Mouse (Mus musculus): ENCODE measurements around the gene Mknk2. TPM values are rescaled to one million over a fixed set of nuclear protein-coding genes. Genes with fewer than 3 reads are reported as not detected.

Mknk2 gene
- polyA plus RNA-seq, 1 experiment from 2014 or later = 52.3 TPM

GRCm38 (mm10) chr10:80674851-80675404 lies 3.0 kb downstream of the Mknk2 start:
- Histone ChIP-seq H3K4me3 (peak overlapping the region; percentile 99), H3K36me3 (ENCODE audit: poor library complexity, severe bottlenecking) (peaks cover 44% of the 10 kb centered on the region), H3K9me3 (replicated peaks) (no peaks in the 10 kb centered on the region), H3K4me2 (peak overlapping the region; percentile 84), H3K4me1 (peaks cover 69% of the 10 kb centered on the region), H3K27ac (peak overlapping the region; percentile 81), H3K9ac (peak overlapping the region; percentile 99), H3K27me3 (no peaks in the 10 kb centered on the region)
- 15% methylated on average over 6 of the region's 6 CpGs for WGBS
- no peak for ATAC-seq

GRCm38 (mm10) chr10:80674161-80674711 lies 3.7 kb downstream of the Mknk2 start:
- no peaks in the 10 kb centered on the region for H3K27me3 ChIP-seq
- H3K4me3 ChIP-seq = peak overlapping the region; percentile 99
- peak overlapping the region; percentile 84 for H3K4me2 ChIP-seq
- H3K4me1 ChIP-seq = peaks cover 62% of the 10 kb centered on the region
- ATAC-seq = no peak
- H3K36me3 ChIP-seq (ENCODE audit: poor library complexity, severe bottlenecking) = peaks cover 51% of the 10 kb centered on the region
- 65% methylated on average over 5 of the region's 5 CpGs for WGBS
- peak overlapping the region; percentile 99 for H3K9ac ChIP-seq
- no peak overlapping the region for H3K27ac ChIP-seq
- no peaks in the 10 kb centered on the region for H3K9me3 ChIP-seq (replicated peaks)

GRCm38 (mm10) chr10:80673690-80674089 lies 4.2 kb downstream of the Mknk2 start:
- ATAC-seq = no peak
- H3K4me3 ChIP-seq = peak overlapping the region; percentile 99

GRCm38 (mm10) chr10:80671936-80672690 lies 5.8 kb downstream of the Mknk2 start:
- H3K4me2 ChIP-seq = no peak overlapping the region
- peak overlapping the region; percentile 37; the same call in 1 of the 2 replicates for H3K9ac ChIP-seq
- H3K9me3 ChIP-seq (replicated peaks) = no peaks in the 10 kb centered on the region
- no peak overlapping the region for H3K4me3 ChIP-seq
- no peak overlapping the region for H3K27ac ChIP-seq
- peaks cover 72% of the 10 kb centered on the region for H3K36me3 ChIP-seq (ENCODE audit: poor library complexity, severe bottlenecking)
- ATAC-seq = no peak
- H3K27me3 ChIP-seq = no peaks in the 10 kb centered on the region
- WGBS = 90% methylated on average over 11 of the region's 11 CpGs
- H3K4me1 ChIP-seq = peaks cover 41% of the 10 kb centered on the region

More at GRCm38 (mm10) chr10:80673690-80674089, 4.2 kb downstream of the Mknk2 start:
- no peak overlapping the region for H3K27ac ChIP-seq
- peaks cover 56% of the 10 kb centered on the region for H3K36me3 ChIP-seq (ENCODE audit: poor library complexity, severe bottlenecking)
- H3K9ac ChIP-seq = peak overlapping the region; percentile 99
- peak overlapping the region; percentile 84 for H3K4me2 ChIP-seq
- H3K9me3 ChIP-seq (replicated peaks) = no peaks in the 10 kb centered on the region
- 90% methylated on average over 3 of the region's 3 CpGs for WGBS
- peaks cover 57% of the 10 kb centered on the region for H3K4me1 ChIP-seq
- no peaks in the 10 kb centered on the region for H3K27me3 ChIP-seq

GRCm38 (mm10) chr10:80671251-80671650 lies 6.7 kb downstream of the Mknk2 start:
- Histone ChIP-seq H3K27ac (no peak overlapping the region), H3K4me3 (no peak overlapping the region), H3K36me3 (ENCODE audit: poor library complexity, severe bottlenecking) (peaks cover 81% of the 10 kb centered on the region)

GRCm38 (mm10) chr10:80670531-80670930 lies 7.4 kb downstream of the Mknk2 start:
- H3K27ac ChIP-seq = no peak overlapping the region
- WGBS = 93% methylated on average over 2 of the region's 2 CpGs
- peaks cover 88% of the 10 kb centered on the region for H3K36me3 ChIP-seq (ENCODE audit: poor library complexity, severe bottlenecking)
- no peak overlapping the region for H3K4me2 ChIP-seq
- no peaks in the 10 kb centered on the region for H3K27me3 ChIP-seq
- no peaks in the 10 kb centered on the region for H3K9me3 ChIP-seq (replicated peaks)
- H3K4me3 ChIP-seq = no peak overlapping the region
- no peak for ATAC-seq
- no peak overlapping the region for H3K9ac ChIP-seq
- H3K4me1 ChIP-seq = peaks cover 37% of the 10 kb centered on the region

More at GRCm38 (mm10) chr10:80671251-80671650, 6.7 kb downstream of the Mknk2 start:
- WGBS = 92% methylated on average over 4 of the region's 4 CpGs
- Histone ChIP-seq H3K27me3 (no peaks in the 10 kb centered on the region), H3K4me1 (peaks cover 37% of the 10 kb centered on the region), H3K4me2 (no peak overlapping the region), H3K9me3 (replicated peaks) (no peaks in the 10 kb centered on the region), H3K9ac (no peak overlapping the region)
- ATAC-seq = no peak

GRCm38 (mm10) chr10:80669737-80670485 lies 8.0 kb downstream of the Mknk2 start:
- Histone ChIP-seq H3K4me1 (peaks cover 39% of the 10 kb centered on the region), H3K4me3 (no peak overlapping the region)
- no peak for ATAC-seq

GRCm38 (mm10) chr10:80669018-80669417 lies 8.9 kb downstream of the Mknk2 start:
- WGBS = 86% methylated on average over 12 of the region's 12 CpGs
- no peaks in the 10 kb centered on the region for H3K27me3 ChIP-seq
- ATAC-seq = no peak
- no peaks in the 10 kb centered on the region for H3K9me3 ChIP-seq (replicated peaks)
- H3K9ac ChIP-seq = no peak overlapping the region
- H3K36me3 ChIP-seq (ENCODE audit: poor library complexity, severe bottlenecking) = peaks cover 89% of the 10 kb centered on the region
- H3K4me1 ChIP-seq = peaks cover 36% of the 10 kb centered on the region
- H3K4me3 ChIP-seq = no peak overlapping the region
- H3K4me2 ChIP-seq = no peak overlapping the region
- H3K27ac ChIP-seq = 0 out of 2 replicates have a peak overlapping the region, but pooled peaks have one; percentile 8

More at GRCm38 (mm10) chr10:80669737-80670485, 8.0 kb downstream of the Mknk2 start:
- Histone ChIP-seq H3K9me3 (replicated peaks) (no peaks in the 10 kb centered on the region), H3K36me3 (ENCODE audit: poor library complexity, severe bottlenecking) (peaks cover 93% of the 10 kb centered on the region), H3K27ac (no peak overlapping the region), H3K27me3 (no peaks in the 10 kb centered on the region), H3K9ac (0 out of 2 replicates have a peak overlapping the region, but pooled peaks have one; percentile 34), H3K4me2 (no peak overlapping the region)
- WGBS = 95% methylated on average over 7 of the region's 7 CpGs

GRCm38 (mm10) chr10:80668614-80669013 lies 9.3 kb downstream of the Mknk2 start:
- no peaks in the 10 kb centered on the region for H3K9me3 ChIP-seq (replicated peaks)
- no peak for ATAC-seq
- H3K4me1 ChIP-seq = peaks cover 32% of the 10 kb centered on the region
- no peak overlapping the region for H3K4me2 ChIP-seq
- WGBS = 89% methylated on average over 11 of the region's 11 CpGs
- no peak overlapping the region for H3K4me3 ChIP-seq
- H3K27ac ChIP-seq = 0 out of 2 replicates have a peak overlapping the region, but pooled peaks have one; percentile 8
- no peaks in the 10 kb centered on the region for H3K27me3 ChIP-seq
- H3K9ac ChIP-seq = 0 out of 2 replicates have a peak overlapping the region, but pooled peaks have one; percentile 8
- H3K36me3 ChIP-seq (ENCODE audit: poor library complexity, severe bottlenecking) = peaks cover 85% of the 10 kb centered on the region

GRCm38 (mm10) chr10:80666837-80667412 lies 11.0 kb downstream of the Mknk2 start:
- H3K27ac ChIP-seq = no peak overlapping the region
- WGBS = 82% methylated on average over 16 of the region's 19 CpGs
- H3K9ac ChIP-seq = no peak overlapping the region
- peaks cover 22% of the 10 kb centered on the region for H3K4me1 ChIP-seq
- no peak overlapping the region for H3K4me2 ChIP-seq
- no peaks in the 10 kb centered on the region for H3K9me3 ChIP-seq (replicated peaks)
- H3K36me3 ChIP-seq (ENCODE audit: poor library complexity, severe bottlenecking) = peaks cover 69% of the 10 kb centered on the region
- H3K27me3 ChIP-seq = no peaks in the 10 kb centered on the region
- no peak overlapping the region for H3K4me3 ChIP-seq
- no peak for ATAC-seq

- no peaks in the 10 kb centered on the region for H3K9me3 ChIP-seq (replicated peaks)
- H3K27ac ChIP-seq = no peak overlapping the region
- WGBS = 78% methylated on average over 10 of the region's 10 CpGs
- peaks cover 61% of the 10 kb centered on the region for H3K36me3 ChIP-seq (ENCODE audit: poor library complexity, severe bottlenecking)
- no peak for ATAC-seq
- peaks cover 22% of the 10 kb centered on the region for H3K4me1 ChIP-seq
- H3K27me3 ChIP-seq = no peaks in the 10 kb centered on the region
- H3K4me2 ChIP-seq = no peak overlapping the region
- H3K4me3 ChIP-seq = no peak overlapping the region
- H3K9ac ChIP-seq = no peak overlapping the region
Observed at GRCm38 (mm10) chr10:80665981-80666733, 11.8 kb downstream of the Mknk2 start.

Measured in forebrain, embryonic 13.5 days (tissue).